Mouse (Mus musculus): ENCODE data around the gene Dusp14.
A peak's percentile ranks its signal among the peaks of the same experiment; 100 is the strongest.

Gene Dusp14

GRCm38 (mm10) chr11:84069034-84069370, at the start of gene Dusp14:
Dusp14 (minus strand) TSS chr11:84069261.
- no peak for DNase-seq (ENCODE audit: low spot score in 2 of 2)

GRCm38 (mm10) chr11:84117431-84117830, 48.4 kb upstream of the Dusp14 start:
- no peak for DNase-seq (ENCODE audit: low spot score in 2 of 2)

- no peak for DNase-seq (ENCODE audit: low spot score in 2 of 2)
Measured at GRCm38 (mm10) chr11:84116221-84116620, 47.2 kb upstream of the Dusp14 start.

- DNase-seq (ENCODE audit: low spot score in 2 of 2): no peak
Measured at GRCm38 (mm10) chr11:84115646-84116045, 46.6 kb upstream of the Dusp14 start.

- no peak for DNase-seq (ENCODE audit: low spot score in 2 of 2)
Measured at GRCm38 (mm10) chr11:84113623-84114022, 44.6 kb upstream of the Dusp14 start.

- no peak for DNase-seq (ENCODE audit: low spot score in 2 of 2)
Measured at GRCm38 (mm10) chr11:84107137-84107536, 38.1 kb upstream of the Dusp14 start.

GRCm38 (mm10) chr11:84104036-84104435, 35.0 kb upstream of the Dusp14 start:
- DNase-seq (ENCODE audit: low spot score in 2 of 2): no peak

GRCm38 (mm10) chr11:84101182-84101581, 32.1 kb upstream of the Dusp14 start:
- DNase-seq (ENCODE audit: low spot score in 2 of 2): no peak

- DNase-seq (ENCODE audit: low spot score in 2 of 2): no peak
Measured at GRCm38 (mm10) chr11:84097251-84097998, 28.4 kb upstream of the Dusp14 start.

GRCm38 (mm10) chr11:84095084-84095483, 26.0 kb upstream of the Dusp14 start:
- no peak for DNase-seq (ENCODE audit: low spot score in 2 of 2)

- DNase-seq (ENCODE audit: low spot score in 2 of 2): no peak
Measured at GRCm38 (mm10) chr11:84090572-84090971, 21.5 kb upstream of the Dusp14 start.

- DNase-seq (ENCODE audit: low spot score in 2 of 2): no peak
Measured at GRCm38 (mm10) chr11:84081901-84082300, 12.8 kb upstream of the Dusp14 start.

GRCm38 (mm10) chr11:84080327-84080726, 11.3 kb upstream of the Dusp14 start:
- no peak for DNase-seq (ENCODE audit: low spot score in 2 of 2)

GRCm38 (mm10) chr11:84079887-84080286, 10.8 kb upstream of the Dusp14 start:
- no peak for DNase-seq (ENCODE audit: low spot score in 2 of 2)

- DNase-seq (ENCODE audit: low spot score in 2 of 2): no peak
Measured at GRCm38 (mm10) chr11:84079361-84079760, 10.3 kb upstream of the Dusp14 start.

GRCm38 (mm10) chr11:84078601-84079000, 9.5 kb upstream of the Dusp14 start:
- no peak for DNase-seq (ENCODE audit: low spot score in 2 of 2)

- no peak for DNase-seq (ENCODE audit: low spot score in 2 of 2)
Measured at GRCm38 (mm10) chr11:84077008-84077407, 7.9 kb upstream of the Dusp14 start.

- DNase-seq (ENCODE audit: low spot score in 2 of 2): no peak
Measured at GRCm38 (mm10) chr11:84073816-84074764, 5.0 kb upstream of the Dusp14 start.

GRCm38 (mm10) chr11:84072904-84073651, 4.0 kb upstream of the Dusp14 start:
- DNase-seq (ENCODE audit: low spot score in 2 of 2): no peak

GRCm38 (mm10) chr11:84068191-84069033, 649 bp downstream of the Dusp14 start:
- DNase-seq (ENCODE audit: low spot score in 2 of 2): peak; percentile 26 to 32

GRCm38 (mm10) chr11:84067720-84068190, 1.3 kb downstream of the Dusp14 start:
- no peak for DNase-seq (ENCODE audit: low spot score in 2 of 2)
